Mouse (Mus musculus) ES-E14 (cell line): ENCODE measurements around the gene Aaed1. TPM values are rescaled to one million over a fixed set of nuclear protein-coding genes. Genes with fewer than 3 reads are reported as not detected.

Experiments used
- DNase-seq: peaks from one replicate; pipeline ENCODE4 v3.0.0-alpha.2; 2013; ENCODE audit warnings: low read depth, low spot score
- H3K27ac ChIP-seq: 2 replicates; pipeline ENCODE4 v1.5.1; 2012; ENCODE audit warnings: low read depth, mild to moderate bottlenecking, low read length, moderate library complexity, mixed read lengths; ENCODE audit not compliant: poor library complexity, insufficient read depth, severe bottlenecking
- H3K36me3 ChIP-seq: 2 replicates; pipeline ENCODE4 v1.6.1; 2012; ENCODE audit warnings: mild to moderate bottlenecking, low read length, moderate library complexity, mixed read lengths; ENCODE audit not compliant: control insufficient read depth, poor library complexity, insufficient read depth, severe bottlenecking
- H3K4me1 ChIP-seq, 2 experiments: fragments of 150-350 bp in 1 of 2; sonication (generic) in 1 of 2; 2 replicates each; pipeline ENCODE4 v1.6.1; 2012; ENCODE audit warnings: low read length in 2 of 2, mild to moderate bottlenecking in 1 of 2, mixed read lengths in 1 of 2; ENCODE audit not compliant: control insufficient read depth in 2 of 2, insufficient read depth in 2 of 2, poor library complexity in 1 of 2
- H3K4me3 ChIP-seq, 2 experiments: fragments of 150-350 bp in 1 of 2; sonication (generic) in 1 of 2; 2 replicates each; pipeline ENCODE4 v1.5.1; 2012; ENCODE audit warnings: low read length in 2 of 2, low read depth in 1 of 2, mild to moderate bottlenecking in 1 of 2, mixed read lengths in 1 of 2; ENCODE audit not compliant: insufficient read depth in 1 of 2, poor library complexity in 1 of 2, severe bottlenecking in 1 of 2
- H3K9ac ChIP-seq: 2 replicates; pipeline ENCODE4 v1.6.1; 2012; ENCODE audit warnings: low read depth, mild to moderate bottlenecking, low read length, mixed read lengths; ENCODE audit not compliant: poor library complexity, insufficient read depth, severe bottlenecking
- H3K9me3 ChIP-seq: fragments of 150-350 bp; sonication (generic); 2 replicates; pipeline ENCODE4 v1.6.1; 2012; ENCODE audit warnings: low read depth, mild to moderate bottlenecking, low read length; ENCODE audit not compliant: control insufficient read depth, insufficient read depth
- CHD2 ChIP-seq: IDR thresholded peaks from 2 replicates; pipeline ENCODE4 v1.6.1; 2014; ENCODE audit warnings: mild to moderate bottlenecking, low read depth, low read length, inconsistent platforms
- HCFC1 ChIP-seq: IDR thresholded peaks from 2 replicates; pipeline ENCODE4 v1.6.1; 2012; ENCODE audit warnings: low read length, inconsistent platforms, borderline replicate concordance; ENCODE audit not compliant: insufficient read depth
- MAFK ChIP-seq: IDR thresholded peaks from 2 replicates; pipeline ENCODE4 v1.6.1; 2014; ENCODE audit warnings: mild to moderate bottlenecking, low read depth, low read length, inconsistent platforms; ENCODE audit not compliant: insufficient read depth
- ZC3H11A ChIP-seq: IDR thresholded peaks from 2 replicates; pipeline ENCODE4 v1.6.1; 2012; ENCODE audit warnings: low read depth, mild to moderate bottlenecking, inconsistent platforms, low read length, borderline replicate concordance
- ZNF384 ChIP-seq: IDR thresholded peaks from 2 replicates; pipeline ENCODE4 v1.6.1; 2012; ENCODE audit warnings: low read depth, low read length, inconsistent platforms
- in situ Hi-C, 2 experiments: fragments of 600-800 bp; cut with MboI; formaldehyde crosslinking; loops; one replicate each; pipeline ENCODE4 v1.15.1; 2025; ENCODE audit warnings: low sequenced_read_pairs in 2 of 2, inconsistent platforms in 1 of 2; ENCODE audit not compliant: unreplicated experiment in 2 of 2
- total RNA-seq: library from RNA; depleted of rRNA; stranded (reverse); fragments of 300-350 nt; gene quantifications from 2 replicates; pipeline ENCODE4 v1.2.3, GENCODE M21; 2012

Gene Aaed1
- total RNA-seq, 1 experiment = 7.1 TPM

DNA sequence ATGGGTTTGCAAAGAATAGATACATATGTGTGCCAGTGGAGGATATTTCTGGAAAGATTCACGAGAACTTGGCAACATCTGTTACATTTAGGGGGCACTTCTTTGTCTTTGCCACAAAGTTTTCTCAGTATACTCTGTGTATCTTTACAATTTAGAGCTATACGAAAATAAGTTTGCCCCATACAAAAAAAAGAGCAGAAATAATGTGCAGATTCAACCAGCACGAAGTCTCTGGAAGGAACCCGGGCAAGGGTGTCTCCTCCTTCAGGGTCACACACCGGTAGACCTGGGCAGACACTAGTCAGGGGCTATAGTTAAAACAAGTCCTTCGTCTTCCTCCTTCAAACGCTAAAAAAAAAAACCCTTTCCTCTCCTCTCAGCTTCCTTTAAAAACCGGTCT, 39.2 kb downstream of the Aaed1 start:
- TF ChIP-seq CHD2 = no peak
- no peak for TF ChIP-seq ZC3H11A
- TF ChIP-seq ZNF384 = no peak
- no peak for TF ChIP-seq MAFK
- TF ChIP-seq HCFC1 = no peak
- no peak overlapping the region for H3K27ac ChIP-seq
- no peak for DNase-seq
- in situ Hi-C loops = no loop called here
- no peak overlapping the region for H3K9ac ChIP-seq
- H3K36me3 ChIP-seq = no peaks in the 10 kb centered on the region
- H3K9me3 ChIP-seq = no peaks in the 10 kb centered on the region
- H3K4me1 ChIP-seq = 0 out of 4 replicates have a peak, but pooled peaks cover 0 to 2% of the 10 kb centered on the region in 2 experiments
- H3K4me3 ChIP-seq = no peak overlapping the region; a peak in 1 of 4 replicates

DNA sequence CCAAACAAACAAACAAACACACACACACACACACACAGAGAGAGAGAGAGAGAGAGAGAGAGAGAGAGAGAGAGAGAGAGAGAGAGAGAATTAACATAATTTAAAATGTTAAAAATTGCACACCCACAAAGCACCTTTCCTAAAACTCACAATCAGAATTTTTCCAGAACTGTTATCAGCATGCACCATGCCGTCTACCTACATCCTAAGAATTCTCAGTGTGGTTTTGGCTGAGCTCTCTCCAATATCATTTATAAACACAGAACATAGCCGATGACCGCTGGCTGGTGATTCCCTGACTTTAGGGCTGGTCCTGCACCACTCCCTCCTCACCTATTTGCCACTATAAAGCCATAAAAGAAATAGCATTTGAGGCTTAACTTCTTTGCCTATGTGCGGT, 44.1 kb downstream of the Aaed1 start:
- DNase-seq = no peak
- H3K27ac ChIP-seq = no peak overlapping the region
- no peak overlapping the region for H3K4me3 ChIP-seq
- H3K9me3 ChIP-seq = no peaks in the 10 kb centered on the region
- H3K36me3 ChIP-seq = no peaks in the 10 kb centered on the region
- H3K4me1 ChIP-seq = no peaks in the 10 kb centered on the region
- H3K9ac ChIP-seq = no peak overlapping the region
- TF ChIP-seq CHD2 (no peak), ZC3H11A (no peak), HCFC1 (no peak), ZNF384 (no peak), MAFK (no peak)
- in situ Hi-C loops = no loop called here

DNA sequence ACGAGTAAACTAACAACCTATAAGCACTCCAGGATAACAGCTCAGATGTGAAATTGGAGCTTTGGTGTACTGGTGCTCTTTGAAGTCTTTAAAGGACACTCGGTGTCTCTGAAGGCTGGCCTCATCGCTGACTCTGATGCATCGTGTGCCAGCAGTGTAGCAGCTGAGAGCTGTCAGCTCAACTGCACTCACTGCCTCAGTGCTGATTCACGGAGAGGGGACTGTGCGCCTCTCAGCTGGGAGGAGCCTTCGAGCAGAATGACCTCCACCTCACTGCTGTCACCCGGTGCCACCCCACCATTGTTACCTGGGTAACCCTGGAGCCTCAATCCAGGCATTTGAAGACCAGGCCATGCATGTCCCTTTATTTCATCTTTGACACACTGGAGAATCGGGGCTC, 45.4 kb downstream of the Aaed1 start:
- no peak for DNase-seq
- Histone ChIP-seq H3K4me1 (no peaks in the 10 kb centered on the region), H3K36me3 (no peaks in the 10 kb centered on the region), H3K4me3 (no peak overlapping the region), H3K9ac (no peak overlapping the region), H3K9me3 (no peaks in the 10 kb centered on the region), H3K27ac (no peak overlapping the region)
- no peak for TF ChIP-seq ZNF384
- no peak for TF ChIP-seq MAFK
- no peak for TF ChIP-seq HCFC1
- no peak for TF ChIP-seq CHD2
- TF ChIP-seq ZC3H11A = no peak
- in situ Hi-C loops = no loop called here

DNA sequence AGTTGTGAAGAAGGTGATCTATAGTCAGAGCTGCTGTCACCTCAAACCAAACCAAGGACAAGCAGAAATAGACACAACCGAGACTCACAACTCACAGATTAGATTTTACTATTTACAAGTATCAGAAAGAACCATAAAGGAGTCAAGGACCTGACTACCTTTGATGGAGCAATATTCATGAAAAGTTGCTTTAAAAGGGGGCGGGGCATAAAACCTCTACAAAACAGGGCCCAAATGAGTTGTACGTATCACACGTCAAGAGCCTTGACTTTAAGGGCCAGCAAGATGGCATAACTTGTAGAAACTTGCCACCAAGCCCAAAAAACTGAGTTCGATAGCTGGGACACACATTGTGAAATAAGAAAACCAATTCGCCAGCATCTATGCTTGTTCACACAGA, 47.9 kb downstream of the Aaed1 start:
- in situ Hi-C loops = no loop called here

DNA sequence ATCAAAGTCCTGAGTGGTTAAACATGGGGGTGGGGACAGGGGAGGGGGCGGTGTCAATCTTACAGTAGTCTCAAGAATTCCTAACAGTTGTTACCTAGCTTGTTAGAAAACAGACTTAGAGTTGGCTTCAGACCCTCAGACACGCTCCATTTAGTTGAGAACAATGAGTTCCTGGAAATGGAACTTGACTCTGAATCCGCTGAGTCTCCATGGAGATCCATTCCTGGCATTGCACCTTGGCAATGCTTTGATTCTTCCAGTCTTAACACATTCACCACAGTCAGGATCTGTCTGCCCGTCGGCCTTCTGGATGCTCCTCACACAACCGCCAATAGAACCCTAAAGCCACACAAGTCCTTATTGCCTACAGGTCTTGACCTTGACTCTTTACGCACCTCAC, 52.6 kb downstream of the Aaed1 start:
- H3K9me3 ChIP-seq = no peaks in the 10 kb centered on the region
- H3K36me3 ChIP-seq = no peaks in the 10 kb centered on the region
- H3K4me1 ChIP-seq = peaks cover 0 to 8% of the 10 kb centered on the region in 2 experiments; a peak in 2 of 4 replicates
- no peak for DNase-seq
- in situ Hi-C loops = no loop called here
- H3K4me3 ChIP-seq = no peak overlapping the region
- TF ChIP-seq CHD2 = no peak
- TF ChIP-seq HCFC1 = no peak
- TF ChIP-seq ZNF384 = no peak
- TF ChIP-seq ZC3H11A = no peak
- TF ChIP-seq MAFK = no peak
- no peak overlapping the region for H3K27ac ChIP-seq
- H3K9ac ChIP-seq = no peak overlapping the region

More for the DNA sequence above, 47.9 kb downstream of the Aaed1 start:
- no peak for DNase-seq
- Histone ChIP-seq H3K36me3 (no peaks in the 10 kb centered on the region), H3K9ac (no peak overlapping the region), H3K27ac (no peak overlapping the region), H3K4me3 (no peak overlapping the region), H3K4me1 (no peaks in the 10 kb centered on the region), H3K9me3 (no peaks in the 10 kb centered on the region)
- TF ChIP-seq MAFK = no peak
- TF ChIP-seq CHD2 = no peak
- no peak for TF ChIP-seq ZNF384
- TF ChIP-seq ZC3H11A = no peak
- no peak for TF ChIP-seq HCFC1
